Mouse (Mus musculus) MEL (cell line): ENCODE data around the gene Acss2. TPM values are rescaled to one million over a fixed set of nuclear protein-coding genes. Genes with fewer than 3 reads are reported as not detected.

Experiments used
- DNase-seq: peaks from one replicate; pipeline ENCODE4 v3.0.0; 2011; ENCODE audit warnings: low read depth, low spot score
- H3K27ac ChIP-seq: 2 replicates; pipeline ENCODE4 v1.5.1; 2012; ENCODE audit warnings: low read depth, mild to moderate bottlenecking, control low read depth, low read length, moderate library complexity; ENCODE audit not compliant: control insufficient read depth
- H3K27me3 ChIP-seq, 2 experiments: fragments of 150-350 bp in 1 of 2; sonication (generic) in 1 of 2; 2 replicates each; pipeline ENCODE4 v1.6.1; 2012; ENCODE audit warnings: low read length in 2 of 2, mild to moderate bottlenecking in 2 of 2, improper control_type of control experiment in 1 of 2, moderate library complexity in 1 of 2; ENCODE audit not compliant: insufficient read depth in 2 of 2, control insufficient read depth in 1 of 2
- H3K36me3 ChIP-seq, 2 experiments: 2 replicates each; pipeline ENCODE4 v1.6.1; 2012 to 2014; ENCODE audit warnings: low read length in 2 of 2, improper control_type of control experiment in 1 of 2, inconsistent platforms in 1 of 2, mild to moderate bottlenecking in 1 of 2; ENCODE audit not compliant: insufficient read depth in 2 of 2, control insufficient read depth in 1 of 2
- H3K4me1 ChIP-seq, 2 experiments: fragments of 150-350 bp in 1 of 2; sonication (generic) in 1 of 2; 2 replicates each; pipeline ENCODE4 v1.6.1; 2012; ENCODE audit warnings: low read length in 2 of 2, improper control_type of control experiment in 1 of 2, mild to moderate bottlenecking in 1 of 2; ENCODE audit not compliant: insufficient read depth in 2 of 2, control insufficient read depth in 1 of 2
- H3K4me3 ChIP-seq, 2 experiments: fragments of 150-350 bp in 1 of 2; sonication (generic) in 1 of 2; 2 replicates each; pipeline ENCODE4 v1.5.1; 2012; ENCODE audit warnings: low read depth in 2 of 2, low read length in 2 of 2, mild to moderate bottlenecking in 2 of 2, moderate library complexity in 2 of 2, control low read depth in 1 of 2, improper control_type of control experiment in 1 of 2; ENCODE audit not compliant: control insufficient read depth in 1 of 2, insufficient read depth in 1 of 2
- H3K79me2 ChIP-seq: 2 replicates; pipeline ENCODE4 v1.6.1; 2012; ENCODE audit warnings: mild to moderate bottlenecking, low read length, moderate library complexity; ENCODE audit not compliant: control insufficient read depth, poor library complexity, insufficient read depth
- H3K9ac ChIP-seq: 2 replicates; pipeline ENCODE4 v1.6.1; 2012; ENCODE audit warnings: low read depth, mild to moderate bottlenecking, control low read depth, low read length, moderate library complexity; ENCODE audit not compliant: control insufficient read depth, poor library complexity, severe bottlenecking
- H3K9me3 ChIP-seq: fragments of 150-350 bp; sonication (generic); replicated peaks from 2 replicates; pipeline ENCODE4 v1.6.1; 2012; ENCODE audit warnings: mild to moderate bottlenecking, low read length, improper control_type of control experiment, moderate library complexity; ENCODE audit not compliant: insufficient read depth
- BHLHE40 ChIP-seq: IDR thresholded peaks from 2 replicates; pipeline ENCODE4 v1.6.1; 2012; ENCODE audit warnings: low read depth, mild to moderate bottlenecking, inconsistent platforms, low read length, improper control_type of control experiment, borderline replicate concordance
- CHD1 ChIP-seq: IDR thresholded peaks from 2 replicates; pipeline ENCODE4 v1.6.1; 2012; ENCODE audit warnings: low read depth, mild to moderate bottlenecking, inconsistent platforms, low read length, improper control_type of control experiment
- CHD2 ChIP-seq: IDR thresholded peaks from 2 replicates; pipeline ENCODE4 v1.6.1; 2011; ENCODE audit warnings: low read length, improper control_type of control experiment
- CTCF ChIP-seq, 3 experiments: IDR thresholded peaks in 2 of 3; conservative IDR thresholded peaks in 1 of 3; 2 replicates each; pipeline ENCODE4 v1.5.1; 2011 to 2012; ENCODE audit warnings: low read length in 3 of 3, low read depth in 2 of 3, mild to moderate bottlenecking in 2 of 3, improper control_type of control experiment in 1 of 3, inconsistent platforms in 1 of 3, mixed read lengths in 1 of 3, moderate library complexity in 1 of 3; ENCODE audit not compliant: control insufficient read depth in 1 of 3, insufficient read depth in 1 of 3, poor library complexity in 1 of 3, severe bottlenecking in 1 of 3
- E2F4 ChIP-seq: IDR thresholded peaks from 2 replicates; pipeline ENCODE4 v1.6.1; 2011; ENCODE audit warnings: low read depth, low read length, improper control_type of control experiment, borderline replicate concordance
- ELF1 ChIP-seq: IDR thresholded peaks from 2 replicates; pipeline ENCODE4 v1.6.1; 2014; ENCODE audit warnings: low read depth, mild to moderate bottlenecking, inconsistent platforms, low read length, improper control_type of control experiment, moderate library complexity
- EP300 ChIP-seq, 2 experiments: IDR thresholded peaks; 2 replicates each; pipeline ENCODE4 v1.6.1; 2011; ENCODE audit warnings: improper control_type of control experiment in 2 of 2, low read length in 2 of 2, low read depth in 1 of 2, mild to moderate bottlenecking in 1 of 2
- ETS1 ChIP-seq: IDR thresholded peaks from 2 replicates; pipeline ENCODE4 v1.6.1; 2012; ENCODE audit warnings: low read depth, mild to moderate bottlenecking, inconsistent platforms, low read length, improper control_type of control experiment, moderate library complexity
- GABPA ChIP-seq: IDR thresholded peaks from 2 replicates; pipeline ENCODE4 v1.6.1; 2012; ENCODE audit warnings: low read depth, mild to moderate bottlenecking, inconsistent platforms, low read length, improper control_type of control experiment, moderate library complexity
- GATA1 ChIP-seq: IDR thresholded peaks from 2 replicates; pipeline ENCODE4 v1.6.1; 2011; ENCODE audit warnings: low read depth, low read length, improper control_type of control experiment
- HCFC1 ChIP-seq: IDR thresholded peaks from 2 replicates; pipeline ENCODE4 v1.6.1; 2012; ENCODE audit warnings: low read depth, mild to moderate bottlenecking, inconsistent platforms, low read length, improper control_type of control experiment, moderate library complexity
- JUND ChIP-seq: IDR thresholded peaks from 2 replicates; pipeline ENCODE4 v1.6.1; 2011; ENCODE audit warnings: low read depth, mild to moderate bottlenecking, improper control_type of control experiment, low read length
- KAT2A ChIP-seq: conservative IDR thresholded peaks from 2 replicates; pipeline ENCODE4 v1.6.1; 2012; ENCODE audit warnings: low read depth, low read length, improper control_type of control experiment, inconsistent platforms
- MAFK ChIP-seq: IDR thresholded peaks from 2 replicates; pipeline ENCODE4 v1.6.1; 2011; ENCODE audit warnings: low read depth, mild to moderate bottlenecking, low read length, improper control_type of control experiment, borderline replicate concordance
- MAX ChIP-seq: IDR thresholded peaks from 2 replicates; pipeline ENCODE4 v1.6.1; 2011; ENCODE audit warnings: low read length, improper control_type of control experiment
- MAZ ChIP-seq: IDR thresholded peaks from 2 replicates; pipeline ENCODE4 v1.6.1; 2012; ENCODE audit warnings: low read depth, mild to moderate bottlenecking, inconsistent platforms, low read length, improper control_type of control experiment
- MEF2A ChIP-seq: IDR thresholded peaks from 2 replicates; pipeline ENCODE4 v1.6.1; 2014; ENCODE audit warnings: low read depth, mild to moderate bottlenecking, inconsistent platforms, low read length, improper control_type of control experiment; ENCODE audit not compliant: poor library complexity, insufficient replicate concordance, severe bottlenecking; ENCODE audit errors: extremely low read depth
- MXI1 ChIP-seq: IDR thresholded peaks from 2 replicates; pipeline ENCODE4 v1.6.1; 2011; ENCODE audit warnings: mild to moderate bottlenecking, low read depth, low read length, improper control_type of control experiment
- MYB ChIP-seq: IDR thresholded peaks from 2 replicates; pipeline ENCODE4 v1.6.1; 2011; ENCODE audit warnings: mild to moderate bottlenecking, low read depth, low read length, improper control_type of control experiment
- MYC ChIP-seq: IDR thresholded peaks from 2 replicates; pipeline ENCODE4 v1.6.1; 2011; ENCODE audit warnings: low read depth, mild to moderate bottlenecking, low read length, improper control_type of control experiment, moderate library complexity
- NELFE ChIP-seq: IDR thresholded peaks from 2 replicates; pipeline ENCODE4 v1.6.1; 2011; ENCODE audit warnings: low read depth, low read length, improper control_type of control experiment
- NRF1 ChIP-seq: IDR thresholded peaks from 2 replicates; pipeline ENCODE4 v1.6.1; 2014; ENCODE audit warnings: low read depth, mild to moderate bottlenecking, inconsistent platforms, low read length, improper control_type of control experiment, moderate library complexity; ENCODE audit not compliant: poor library complexity, insufficient read depth, severe bottlenecking
- POLR2A ChIP-seq, 2 experiments: IDR thresholded peaks; 2 replicates each; pipeline ENCODE4 v1.6.1; 2011 to 2012; ENCODE audit warnings: low read length in 2 of 2, mild to moderate bottlenecking in 2 of 2, control low read depth in 1 of 2, improper control_type of control experiment in 1 of 2, low read depth in 1 of 2, moderate library complexity in 1 of 2; ENCODE audit not compliant: control insufficient read depth in 1 of 2, insufficient read depth in 1 of 2, poor library complexity in 1 of 2
- POLR2AphosphoS2 ChIP-seq: IDR thresholded peaks from 2 replicates; pipeline ENCODE4 v1.6.1; 2011; ENCODE audit warnings: low read length, improper control_type of control experiment
- POLR2AphosphoS5 ChIP-seq: IDR thresholded peaks from 2 replicates; pipeline ENCODE4 v1.6.1; 2012; ENCODE audit warnings: low read depth, borderline replicate concordance, mild to moderate bottlenecking, inconsistent platforms, low read length, moderate library complexity, mixed read lengths
- RAD21 ChIP-seq: IDR thresholded peaks from 2 replicates; pipeline ENCODE4 v1.6.1; 2011; ENCODE audit warnings: mild to moderate bottlenecking, low read depth, low read length, improper control_type of control experiment
- RCOR1 ChIP-seq: IDR thresholded peaks from 2 replicates; pipeline ENCODE4 v1.6.1; 2012; ENCODE audit warnings: low read depth, mild to moderate bottlenecking, inconsistent platforms, low read length, improper control_type of control experiment
- SIN3A ChIP-seq: IDR thresholded peaks from 2 replicates; pipeline ENCODE4 v1.6.1; 2012; ENCODE audit warnings: low read length, improper control_type of control experiment, inconsistent platforms
- SMC3 ChIP-seq: IDR thresholded peaks from 2 replicates; pipeline ENCODE4 v1.6.1; 2011; ENCODE audit warnings: low read depth, low read length, improper control_type of control experiment
- TAL1 ChIP-seq: IDR thresholded peaks from 2 replicates; pipeline ENCODE4 v1.6.1; 2012; ENCODE audit warnings: mild to moderate bottlenecking, inconsistent platforms, low read length, moderate library complexity, mixed read lengths
- TBP ChIP-seq: IDR thresholded peaks from 2 replicates; pipeline ENCODE4 v1.8.0; 2011; ENCODE audit warnings: low read depth, low read length, improper control_type of control experiment
- TCF12 ChIP-seq: IDR thresholded peaks from 2 replicates; pipeline ENCODE4 v1.6.1; 2014; ENCODE audit warnings: low read depth, mild to moderate bottlenecking, inconsistent platforms, low read length, improper control_type of control experiment, moderate library complexity
- UBTF ChIP-seq: IDR thresholded peaks from 2 replicates; pipeline ENCODE4 v1.6.1; 2012; ENCODE audit warnings: low read depth, mild to moderate bottlenecking, inconsistent platforms, low read length, improper control_type of control experiment, moderate library complexity, borderline replicate concordance; ENCODE audit not compliant: insufficient read depth
- USF1 ChIP-seq: IDR thresholded peaks from 2 replicates; pipeline ENCODE4 v1.6.1; 2014; ENCODE audit warnings: low read depth, mild to moderate bottlenecking, inconsistent platforms, low read length, improper control_type of control experiment, moderate library complexity
- ZC3H11A ChIP-seq: IDR thresholded peaks from 2 replicates; pipeline ENCODE4 v1.6.1; 2012; ENCODE audit warnings: low read depth, mild to moderate bottlenecking, inconsistent platforms, low read length, improper control_type of control experiment
- ZKSCAN1 ChIP-seq: IDR thresholded peaks from 2 replicates; pipeline ENCODE4 v1.6.1; 2012; ENCODE audit warnings: low read depth, mild to moderate bottlenecking, inconsistent platforms, low read length, improper control_type of control experiment, moderate library complexity
- ZMIZ1 ChIP-seq: IDR thresholded peaks from 2 replicates; pipeline ENCODE4 v1.6.1; 2012; ENCODE audit warnings: low read depth, mild to moderate bottlenecking, inconsistent platforms, low read length, improper control_type of control experiment, moderate library complexity
- ZNF384 ChIP-seq: IDR thresholded peaks from 2 replicates; pipeline ENCODE4 v1.6.1; 2012; ENCODE audit warnings: low read depth, mild to moderate bottlenecking, inconsistent platforms, low read length, improper control_type of control experiment
- polyA plus RNA-seq, 2 experiments: library from polyadenylated mRNA; stranded (reverse) in 1 of 2; unstranded in 1 of 2; fragments of >175 nt in 1 of 2; fragments of >200 nt in 1 of 2; gene quantifications; 2 replicates each; pipeline versions ENCODE4 v1.2.1 to v1.2.4; 2012; ENCODE audit warnings: low replicate concordance in 2 of 2, low read depth in 1 of 2; ENCODE audit not compliant: insufficient read length in 2 of 2, insufficient read depth in 1 of 2, missing spikeins in 1 of 2
- total RNA-seq: library from RNA; depleted of rRNA; stranded (reverse); fragments of 300-350 nt; gene quantifications from 2 replicates; pipeline ENCODE4 v1.2.3, GENCODE M21; 2012

The Acss2 gene
- total and polyA plus RNA-seq, 3 experiments = 2.9 to 11.0 TPM; not detected in 1

- peaks cover 18 to 20% of the 10 kb centered on the region in 2 experiments for H3K4me1 ChIP-seq
- H3K9ac ChIP-seq = no peak overlapping the region
- peak; percentile 80 for DNase-seq
- no peak overlapping the region for H3K4me3 ChIP-seq
- peaks cover 0 to 33% of the 10 kb centered on the region in 2 experiments; a peak in 2 of 4 replicates for H3K36me3 ChIP-seq
- no peaks in the 10 kb centered on the region for H3K27me3 ChIP-seq
- no peaks in the 10 kb centered on the region for H3K9me3 ChIP-seq
- H3K79me2 ChIP-seq = no peaks in the 10 kb centered on the region
- peak overlapping the region; percentile 38; the same call in 1 of the 2 replicates for H3K27ac ChIP-seq
- TF ChIP-seq MEF2A (no peak), CTCF (IDR thresholded peaks at IDR 0.05 in 2 of 3, conservative IDR thresholded peaks at IDR 0.05 in 1 of 3; ENCODE audit: control insufficient read depth in 1 of 3, insufficient read depth in 1 of 3, low read depth in 2 of 3, low read length in 3 of 3, poor library complexity in 1 of 3, severe bottlenecking in 1 of 3) (no peak), NRF1 (no peak), POLR2AphosphoS2 (no peak), RCOR1 (peak; percentile 76), MXI1 (no peak), KAT2A (no peak), ETS1 (peak; percentile 91), MYC (0 out of 2 replicates have a peak, but pooled peaks have one; percentile 30), ZC3H11A (no peak), MAFK (0 out of 2 replicates have a peak, but pooled peaks have one; percentile 3), GATA1 (peak; percentile 83), CHD1 (no peak), TBP (peak; percentile 95), EP300 (IDR thresholded peaks at IDR 0.05; ENCODE audit: low read depth in 1 of 2, low read length in 2 of 2) (peak; percentile 67 to 86), MYB (no peak), JUND (peak; percentile 93), POLR2A (IDR thresholded peaks at IDR 0.05; ENCODE audit: control insufficient read depth in 1 of 2, insufficient read depth in 1 of 2, low read depth in 1 of 2, low read length in 2 of 2, poor library complexity in 1 of 2) (no peak), POLR2AphosphoS5 (no peak), RAD21 (no peak), SMC3 (no peak), USF1 (no peak), GABPA (no peak), ZMIZ1 (no peak), NELFE (no peak), ZKSCAN1 (no peak), ELF1 (no peak), CHD2 (no peak), MAX (no peak), TAL1 (peak; percentile 23; the same call in 1 of the 2 replicates), SIN3A (no peak), ZNF384 (no peak), HCFC1 (no peak), TCF12 (peak; percentile 46), UBTF (no peak), BHLHE40 (no peak), E2F4 (no peak), MAZ (no peak)
These were observed 6.6 kb downstream of the Acss2 start for GRCm38 (mm10) chr2:155524378-155524777.
